Mouse (Mus musculus) lung, embryonic 14.5 days (tissue): ENCODE results near the gene Rasgef1b. TPM values are rescaled to one million over a fixed set of nuclear protein-coding genes. Genes with fewer than 3 reads are reported as not detected.

Source experiments
- ATAC-seq: fragments of 200-750 bp; cut with Nextera tagmentation; 2 replicates; pipeline ENCODE4 v1.8.0; 2017; ENCODE audit warnings: mild to moderate bottlenecking, moderate TSS enrichment, moderate library complexity; ENCODE audit not compliant: insufficient read depth
- DNase-seq: peaks from one replicate; pipeline ENCODE4 v3.0.0-alpha.2; 2015
- H3K27ac ChIP-seq: fragments of 300-500 bp; sonication (generic); 2 replicates; pipeline ENCODE4 v1.5.1; 2014; ENCODE audit warnings: low read depth, mild to moderate bottlenecking, moderate library complexity
- H3K27me3 ChIP-seq: fragments of 300-500 bp; sonication (generic); 2 replicates; pipeline ENCODE4 v1.6.1; 2014; ENCODE audit warnings: low read length, control low read depth; ENCODE audit not compliant: insufficient read depth
- H3K36me3 ChIP-seq: fragments of 300-500 bp; sonication (generic); 2 replicates; pipeline ENCODE4 v1.6.1; 2014; ENCODE audit warnings: control low read depth; ENCODE audit not compliant: insufficient read depth
- H3K4me1 ChIP-seq: fragments of 300-500 bp; sonication (generic); 2 replicates; pipeline ENCODE4 v1.6.1; 2014; ENCODE audit warnings: antibody characterized with exemption, control low read depth; ENCODE audit not compliant: insufficient read depth
- H3K4me2 ChIP-seq: fragments of 300-500 bp; sonication (generic); 2 replicates; pipeline ENCODE4 v1.6.1; 2014; ENCODE audit warnings: mild to moderate bottlenecking
- H3K4me3 ChIP-seq: fragments of 300-500 bp; sonication (generic); 2 replicates; pipeline ENCODE4 v1.5.1; 2014; ENCODE audit warnings: low read depth, low read length
- H3K9ac ChIP-seq: fragments of 300-500 bp; sonication (generic); 2 replicates; pipeline ENCODE4 v1.6.1; 2014
- H3K9me3 ChIP-seq: fragments of 300-500 bp; sonication (generic); 2 replicates; pipeline ENCODE4 v1.6.1; 2016; ENCODE audit warnings: low read depth, low read length, control low read depth
- CTCF ChIP-seq: IDR thresholded peaks from 2 replicates; pipeline ENCODE4 v1.5.1; 2016; ENCODE audit warnings: antibody characterized with exemption, low read depth
- WGBS: fragments of 180-500 bp; shearing (Covaris S2); extraction: QIAGEN DNeasy Blood & Tissue Kit; methylation state at CpG from one replicate; pipeline ENCODE4 v1.1.7; 2014; 5-methylcytosine and 5-hydroxymethylcytosine counted together
- polyA plus RNA-seq: library from polyadenylated mRNA; unstranded; fragments of >200 nt; fragmentation: Nextera tagmentation; extraction: Ambion mirVana; gene quantifications from 2 replicates; pipeline ENCODE4 v1.2.1, GENCODE M21; 2014

Gene Rasgef1b
- polyA plus RNA-seq, 1 experiment from 2014 or later: 15.9 TPM

DNA sequence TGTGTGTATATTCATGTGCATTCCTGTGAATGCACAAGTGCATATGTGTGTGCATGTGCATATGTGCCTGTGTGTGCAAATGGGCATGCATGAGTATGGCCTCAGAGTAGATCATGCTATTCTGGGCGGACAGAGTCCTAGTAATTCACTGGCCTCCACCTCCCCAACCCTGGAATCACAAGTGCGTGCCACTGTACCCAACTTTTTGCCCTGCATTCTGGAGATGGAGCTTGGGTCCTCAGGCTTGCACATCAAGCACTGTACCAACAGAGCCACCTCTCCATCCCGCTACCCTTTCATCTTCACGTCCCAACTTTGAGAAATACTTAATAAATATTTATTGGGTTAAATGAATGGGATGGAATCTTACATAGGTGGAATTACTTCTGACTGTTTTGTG, 138.3 kb downstream of the Rasgef1b start:
- Histone ChIP-seq H3K9me3 (no peaks in the 10 kb centered on the region), H3K4me3 (no peak overlapping the region), H3K9ac (no peak overlapping the region), H3K36me3 (no peaks in the 10 kb centered on the region), H3K4me2 (no peak overlapping the region), H3K4me1 (no peaks in the 10 kb centered on the region), H3K27ac (no peak overlapping the region), H3K27me3 (no peaks in the 10 kb centered on the region)
- no peak for ATAC-seq
- 83% methylated on average over 4 of the region's 4 CpGs for WGBS
- no peak for DNase-seq
- TF ChIP-seq CTCF: no peak

DNA sequence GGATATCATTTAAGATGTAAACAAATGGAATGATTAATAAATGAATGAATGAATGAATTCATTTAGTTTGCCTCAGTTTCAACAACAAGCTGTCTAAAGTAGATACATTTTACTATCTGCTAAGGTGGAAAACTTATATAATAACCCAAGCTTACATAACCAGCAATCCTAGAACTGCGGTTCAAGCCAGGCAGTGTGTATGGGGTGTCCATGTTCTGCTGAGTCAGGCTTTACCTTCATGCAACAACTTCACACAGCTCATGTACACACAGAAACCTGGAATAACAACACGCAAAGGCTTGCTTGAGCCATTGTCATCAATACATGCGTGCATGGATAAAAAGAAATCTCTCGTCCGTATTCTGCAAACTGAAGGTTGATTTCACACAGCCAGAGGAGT, 140.9 kb downstream of the Rasgef1b start:
- no peak for TF ChIP-seq CTCF

DNA sequence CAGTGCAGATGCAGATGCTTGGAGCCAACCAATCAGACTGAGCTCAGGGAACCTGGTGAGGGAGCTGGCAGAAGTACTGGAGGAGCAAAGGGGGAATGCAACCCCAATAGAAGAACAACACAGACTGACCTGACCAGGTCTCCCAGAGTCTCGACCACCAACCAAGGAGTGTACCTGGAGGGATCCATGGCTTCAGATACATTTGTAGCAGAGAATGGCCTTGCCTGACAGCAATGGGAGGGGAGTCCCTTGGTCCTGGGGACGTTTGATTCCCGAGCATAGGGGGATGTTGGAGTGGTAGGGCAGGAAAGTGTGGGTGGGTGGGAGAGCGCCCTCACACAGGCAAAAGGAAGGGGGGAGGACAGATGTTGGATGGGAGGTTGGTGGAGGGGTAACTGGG, 141.3 kb downstream of the Rasgef1b start:
- no peaks in the 10 kb centered on the region for H3K9me3 ChIP-seq
- TF ChIP-seq CTCF: no peak
- no peaks in the 10 kb centered on the region for H3K27me3 ChIP-seq
- H3K4me2 ChIP-seq: no peak overlapping the region
- H3K4me1 ChIP-seq: no peaks in the 10 kb centered on the region
- DNase-seq (no peak), ATAC-seq (no peak)
- H3K9ac ChIP-seq: no peak overlapping the region
- 64% methylated on average over 4 of the region's 4 CpGs for WGBS
- H3K36me3 ChIP-seq: no peaks in the 10 kb centered on the region
- H3K27ac ChIP-seq: no peak overlapping the region
- H3K4me3 ChIP-seq: no peak overlapping the region

More for the DNA sequence above, 140.9 kb downstream of the Rasgef1b start:
- Histone ChIP-seq H3K9me3 (no peaks in the 10 kb centered on the region), H3K9ac (no peak overlapping the region), H3K4me3 (no peak overlapping the region), H3K4me2 (no peak overlapping the region), H3K36me3 (no peaks in the 10 kb centered on the region), H3K27me3 (no peaks in the 10 kb centered on the region), H3K27ac (no peak overlapping the region), H3K4me1 (no peaks in the 10 kb centered on the region)
- WGBS: 89% methylated on average over 5 of the region's 5 CpGs
- ATAC-seq (no peak), DNase-seq (no peak)

DNA sequence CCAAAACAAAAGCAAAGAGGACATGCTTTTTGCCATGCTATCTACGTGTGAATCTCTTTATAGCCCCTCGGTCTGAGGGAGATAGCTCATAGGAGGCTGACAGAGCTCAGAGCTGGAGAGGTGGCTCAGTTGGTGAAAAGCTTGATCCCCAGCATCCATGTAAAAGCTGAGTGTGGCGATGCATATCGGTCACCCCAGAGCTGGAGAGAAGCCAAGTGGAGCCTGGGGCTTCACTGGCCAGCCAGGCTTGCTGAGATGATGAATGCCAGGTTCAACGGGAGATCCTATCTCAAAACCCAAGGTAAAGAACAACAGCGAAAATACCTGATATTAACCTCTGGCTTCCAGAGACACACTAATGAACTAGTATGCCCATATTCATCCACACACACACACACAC, 142.6 kb downstream of the Rasgef1b start:
- DNase-seq: no peak
- TF ChIP-seq CTCF: no peak
- Histone ChIP-seq H3K9ac (no peak overlapping the region), H3K4me3 (no peak overlapping the region), H3K36me3 (no peaks in the 10 kb centered on the region), H3K9me3 (no peaks in the 10 kb centered on the region), H3K27me3 (no peaks in the 10 kb centered on the region), H3K4me2 (no peak overlapping the region), H3K27ac (no peak overlapping the region), H3K4me1 (0 out of 2 replicates have a peak, but pooled peaks cover 5% of the 10 kb centered on the region)
- no peak for ATAC-seq
- 72% methylated on average over 6 of the region's 6 CpGs for WGBS

DNA sequence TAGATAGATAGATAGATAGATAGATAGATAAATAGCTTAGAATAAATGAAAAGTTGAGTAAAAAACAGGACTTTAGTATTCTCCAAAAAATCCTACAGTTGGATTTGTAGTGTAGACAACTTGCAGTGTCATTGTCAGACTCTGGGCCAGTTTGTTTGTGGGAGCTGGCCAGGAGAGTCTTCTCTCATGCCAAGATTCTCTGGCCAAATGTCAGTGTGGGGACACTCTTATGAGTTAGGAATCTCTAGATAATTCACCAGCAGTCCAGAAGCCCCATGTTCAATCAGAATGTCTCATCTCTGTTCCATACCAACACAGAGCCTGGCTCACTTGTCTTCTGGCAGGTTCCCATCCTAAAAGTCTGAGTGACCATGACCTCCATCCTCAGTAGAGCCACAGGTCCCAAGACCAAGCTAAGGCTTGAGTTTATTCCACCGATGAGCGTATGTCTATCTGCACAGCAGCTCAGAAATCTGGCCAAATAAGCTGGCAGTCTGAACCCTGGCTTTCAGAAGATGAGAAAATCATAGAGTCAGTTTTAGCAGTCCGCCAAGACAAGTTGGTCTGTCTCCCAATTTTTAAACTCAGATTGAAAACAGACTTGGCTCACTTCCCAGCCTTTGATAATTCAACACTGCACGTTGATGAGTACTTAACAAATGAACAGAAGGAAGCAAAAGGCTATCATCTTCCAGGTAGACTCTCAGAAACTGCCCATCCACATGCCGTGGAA, 143.5 kb downstream of the Rasgef1b start:
- Histone ChIP-seq H3K9me3 (no peaks in the 10 kb centered on the region), H3K9ac (no peak overlapping the region), H3K27ac (no peak overlapping the region), H3K4me1 (0 out of 2 replicates have a peak, but pooled peaks cover 5% of the 10 kb centered on the region), H3K4me2 (no peak overlapping the region), H3K36me3 (no peaks in the 10 kb centered on the region), H3K4me3 (no peak overlapping the region), H3K27me3 (no peaks in the 10 kb centered on the region)
- 52% methylated on average over 5 of the region's 5 CpGs for WGBS
- TF ChIP-seq CTCF: no peak
- DNase-seq (peak; percentile 55), ATAC-seq (no peak)

DNA sequence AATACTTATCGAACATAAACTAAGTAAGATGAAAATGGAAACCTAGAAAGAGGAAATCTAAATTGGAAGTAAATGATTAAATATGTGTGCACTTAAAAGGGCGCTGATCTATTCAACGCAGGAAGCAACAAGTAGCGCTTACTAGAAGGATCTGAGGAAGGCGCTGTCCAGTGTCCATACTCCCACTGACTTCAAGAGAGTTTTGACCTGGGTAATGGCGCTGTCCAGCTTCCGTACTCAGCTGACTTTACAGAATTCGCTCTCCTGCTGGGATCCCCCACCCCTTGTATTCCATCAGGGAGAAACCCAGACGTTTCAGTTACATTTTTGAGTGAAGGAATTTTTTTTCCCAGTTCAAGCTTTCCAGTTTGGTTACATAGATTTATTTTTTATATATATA, 144.6 kb downstream of the Rasgef1b start:
- ATAC-seq (no peak), DNase-seq (peak; percentile 57)
- no peaks in the 10 kb centered on the region for H3K36me3 ChIP-seq
- 64% methylated on average over 9 of the region's 9 CpGs for WGBS
- 0 out of 2 replicates have a peak, but pooled peaks cover 5% of the 10 kb centered on the region for H3K4me1 ChIP-seq
- no peak overlapping the region for H3K4me3 ChIP-seq
- H3K27me3 ChIP-seq: no peaks in the 10 kb centered on the region
- H3K4me2 ChIP-seq: no peak overlapping the region
- TF ChIP-seq CTCF: no peak
- no peaks in the 10 kb centered on the region for H3K9me3 ChIP-seq
- H3K27ac ChIP-seq: no peak overlapping the region
- no peak overlapping the region for H3K9ac ChIP-seq

DNA sequence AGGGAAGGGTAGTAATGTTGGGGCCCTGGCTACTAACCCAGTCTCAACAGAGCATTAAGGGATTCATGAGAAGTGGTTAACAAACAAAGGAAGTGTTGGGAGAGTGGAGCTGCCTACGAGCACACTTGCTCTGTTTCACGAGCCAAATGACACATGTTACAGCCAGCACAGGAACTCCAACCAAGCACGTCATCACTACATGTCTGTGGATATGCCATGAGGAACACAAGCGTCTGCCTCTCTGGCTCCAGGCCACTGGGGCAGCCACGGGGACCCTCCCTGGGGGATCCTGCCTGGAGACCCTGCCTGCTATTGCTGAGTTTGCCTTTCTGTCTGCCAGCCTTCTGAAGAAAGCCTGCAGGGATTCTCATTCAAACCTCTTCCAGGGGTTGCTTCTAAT, 146.8 kb downstream of the Rasgef1b start:
- H3K4me2 ChIP-seq: no peak overlapping the region
- H3K9me3 ChIP-seq: no peaks in the 10 kb centered on the region
- ATAC-seq (no peak; the same call in 1 of the 2 replicates), DNase-seq (peak; percentile 50)
- H3K4me3 ChIP-seq: no peak overlapping the region
- no peaks in the 10 kb centered on the region for H3K36me3 ChIP-seq
- 0 out of 2 replicates have a peak, but pooled peaks cover 5% of the 10 kb centered on the region for H3K4me1 ChIP-seq
- H3K9ac ChIP-seq: no peak overlapping the region
- no peaks in the 10 kb centered on the region for H3K27me3 ChIP-seq
- H3K27ac ChIP-seq: no peak overlapping the region
- 12% methylated on average over 5 of the region's 5 CpGs for WGBS
- no peak for TF ChIP-seq CTCF
